Mouse (Mus musculus): Measurements from ENCODE around the gene Rbms1. TPM values are rescaled to one million over a fixed set of nuclear protein-coding genes. Genes with fewer than 3 reads are reported as not detected.

Rbms1 gene
- polyA plus RNA-seq, 1 experiment from 2014 or later = 55.6 TPM

DNA sequence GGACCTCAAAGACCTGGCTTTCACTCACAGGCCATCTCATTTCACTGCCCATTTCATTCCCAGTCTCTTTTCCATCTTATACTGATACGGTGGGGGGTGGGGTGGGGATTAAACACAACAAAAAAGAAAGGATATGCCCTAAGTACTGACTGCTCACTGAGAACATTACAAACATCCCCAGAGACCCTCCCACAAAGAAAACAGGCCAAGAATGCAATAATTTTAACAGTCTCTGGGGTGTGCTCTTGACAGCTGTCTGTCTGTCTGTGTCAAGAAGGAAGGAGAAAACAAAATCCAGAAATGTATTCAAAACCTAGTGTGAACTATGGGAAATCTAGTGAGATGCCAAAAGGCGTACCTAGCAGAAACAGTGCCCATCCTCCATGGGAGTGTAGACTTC lies 86.1 kb downstream of the Rbms1 start:
- Histone ChIP-seq H3K9me3 (ENCODE audit: control insufficient read depth, low read length) (no peaks in the 10 kb centered on the region), H3K27ac (ENCODE audit: low read depth, low read length) (no peak overlapping the region), H3K4me1 (ENCODE audit: control insufficient read depth, insufficient read depth, low read length) (peaks cover 19% of the 10 kb centered on the region; the same call in 1 of the 2 replicates), H3K27me3 (ENCODE audit: control insufficient read depth, insufficient read depth, low read length) (peaks cover 4% of the 10 kb centered on the region; the same call in 1 of the 2 replicates), H3K9ac (replicated peaks; ENCODE audit: low read depth, low read length) (no peak overlapping the region), H3K4me2 (ENCODE audit: low read depth, low read length) (no peak overlapping the region), H3K36me3 (ENCODE audit: control insufficient read depth, insufficient read depth, low read length) (no peaks in the 10 kb centered on the region), H3K4me3 (ENCODE audit: low read depth, low read length) (no peak overlapping the region)
- 64% methylated on average over 2 of the region's 2 CpGs for WGBS
- ATAC-seq (ENCODE audit: low read depth) = no peak

DNA sequence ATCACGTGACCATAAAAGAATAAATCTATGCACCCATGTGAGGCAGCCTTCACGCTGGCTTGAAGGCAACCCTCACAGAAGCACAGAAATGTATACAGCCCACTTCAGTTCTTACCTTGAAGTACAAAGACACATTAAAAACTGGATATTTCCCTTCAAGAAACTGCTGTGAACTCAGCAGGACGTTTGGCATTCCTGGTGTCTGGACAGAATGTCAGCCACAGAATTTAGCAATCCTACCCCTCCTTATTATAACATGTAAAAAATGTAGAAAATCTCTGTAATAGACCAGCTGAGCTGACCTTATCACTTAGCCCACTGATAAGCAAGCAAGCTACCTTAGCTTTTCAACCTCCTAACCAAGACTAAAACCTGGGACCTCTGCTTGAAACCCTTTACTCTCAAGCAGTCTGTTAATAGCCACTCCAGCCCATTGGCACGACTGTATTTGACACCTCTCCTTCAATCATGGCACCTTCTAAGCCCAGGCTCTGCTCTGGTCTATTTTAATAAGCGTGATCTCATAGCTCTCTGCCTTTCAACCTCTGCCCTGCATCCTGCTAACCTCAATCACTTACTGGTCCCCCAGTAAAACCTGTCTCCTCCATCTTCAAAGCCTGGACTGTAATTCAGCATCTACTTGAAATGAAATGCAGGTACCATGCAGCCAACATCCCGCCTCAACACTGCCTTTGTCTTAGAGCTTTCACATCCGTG lies 90.7 kb downstream of the Rbms1 start:
- no peak overlapping the region for H3K27ac ChIP-seq (ENCODE audit: low read depth, low read length)
- H3K4me3 ChIP-seq (ENCODE audit: low read depth, low read length) = no peak overlapping the region
- H3K27me3 ChIP-seq (ENCODE audit: control insufficient read depth, insufficient read depth, low read length) = no peaks in the 10 kb centered on the region
- H3K36me3 ChIP-seq (ENCODE audit: control insufficient read depth, insufficient read depth, low read length) = no peaks in the 10 kb centered on the region
- WGBS = 74% methylated on average over 7 of the region's 7 CpGs
- H3K9ac ChIP-seq (replicated peaks; ENCODE audit: low read depth, low read length) = no peak overlapping the region
- H3K9me3 ChIP-seq (ENCODE audit: control insufficient read depth, low read length) = no peaks in the 10 kb centered on the region
- H3K4me2 ChIP-seq (ENCODE audit: low read depth, low read length) = no peak overlapping the region
- H3K4me1 ChIP-seq (ENCODE audit: control insufficient read depth, insufficient read depth, low read length) = peaks cover 5% of the 10 kb centered on the region; the same call in 1 of the 2 replicates
- ATAC-seq (ENCODE audit: low read depth) = no peak

DNA sequence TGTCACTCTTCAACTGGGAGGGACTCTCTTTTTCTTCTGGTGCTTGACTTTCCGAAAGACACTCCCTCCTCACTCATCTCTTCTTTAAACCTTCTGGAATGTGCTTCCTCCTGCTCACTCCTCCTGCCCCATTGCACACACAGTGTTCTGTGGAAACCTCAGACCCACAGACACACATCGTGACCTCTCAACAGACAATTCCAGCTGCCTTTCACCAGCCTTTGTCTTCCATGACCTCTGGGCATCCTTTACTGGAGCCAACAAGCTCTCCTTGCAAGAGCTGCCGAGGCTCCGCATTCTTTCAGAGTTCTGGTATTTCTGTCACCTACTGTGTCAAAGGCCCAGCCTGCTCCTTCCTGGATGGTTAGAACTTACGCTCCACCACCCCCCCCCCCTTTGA lies 92.0 kb downstream of the Rbms1 start:
- no peak overlapping the region for H3K27ac ChIP-seq (ENCODE audit: low read depth, low read length)
- no peaks in the 10 kb centered on the region for H3K9me3 ChIP-seq (ENCODE audit: control insufficient read depth, low read length)
- no peak for ATAC-seq (ENCODE audit: low read depth)
- WGBS = 32% methylated on average over 5 of the region's 5 CpGs
- no peaks in the 10 kb centered on the region for H3K4me1 ChIP-seq (ENCODE audit: control insufficient read depth, insufficient read depth, low read length)
- H3K27me3 ChIP-seq (ENCODE audit: control insufficient read depth, insufficient read depth, low read length) = no peaks in the 10 kb centered on the region
- no peaks in the 10 kb centered on the region for H3K36me3 ChIP-seq (ENCODE audit: control insufficient read depth, insufficient read depth, low read length)
- no peak overlapping the region for H3K4me3 ChIP-seq (ENCODE audit: low read depth, low read length)
- no peak overlapping the region for H3K4me2 ChIP-seq (ENCODE audit: low read depth, low read length)
- H3K9ac ChIP-seq (replicated peaks; ENCODE audit: low read depth, low read length) = no peak overlapping the region

DNA sequence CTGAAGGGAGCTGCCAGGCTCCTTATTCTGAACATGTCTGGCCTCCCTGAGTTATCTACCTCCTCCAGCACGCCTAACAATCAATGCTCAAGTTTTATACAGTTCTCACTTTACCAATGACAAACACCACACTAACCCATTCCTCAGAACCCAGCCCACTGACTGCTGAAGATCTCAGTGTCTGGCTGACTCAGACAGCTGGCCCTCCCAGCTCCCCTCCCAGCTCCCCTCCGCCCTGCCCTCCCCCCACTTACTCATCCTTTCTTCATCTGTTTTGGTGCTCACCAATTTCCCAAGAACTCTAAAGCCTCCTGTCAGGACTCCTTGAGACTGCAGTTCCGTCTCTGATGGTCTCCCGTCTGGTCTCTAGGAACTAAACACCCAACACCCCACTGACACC lies 92.5 kb downstream of the Rbms1 start:
- Histone ChIP-seq H3K9ac (replicated peaks; ENCODE audit: low read depth, low read length) (no peak overlapping the region), H3K4me2 (ENCODE audit: low read depth, low read length) (no peak overlapping the region), H3K4me3 (ENCODE audit: low read depth, low read length) (no peak overlapping the region), H3K4me1 (ENCODE audit: control insufficient read depth, insufficient read depth, low read length) (no peaks in the 10 kb centered on the region), H3K27me3 (ENCODE audit: control insufficient read depth, insufficient read depth, low read length) (no peaks in the 10 kb centered on the region), H3K9me3 (ENCODE audit: control insufficient read depth, low read length) (no peaks in the 10 kb centered on the region), H3K36me3 (ENCODE audit: control insufficient read depth, insufficient read depth, low read length) (no peaks in the 10 kb centered on the region), H3K27ac (ENCODE audit: low read depth, low read length) (no peak overlapping the region)
- ATAC-seq (ENCODE audit: low read depth) = no peak
- WGBS = 50% methylated on average over 4 of the region's 4 CpGs

DNA sequence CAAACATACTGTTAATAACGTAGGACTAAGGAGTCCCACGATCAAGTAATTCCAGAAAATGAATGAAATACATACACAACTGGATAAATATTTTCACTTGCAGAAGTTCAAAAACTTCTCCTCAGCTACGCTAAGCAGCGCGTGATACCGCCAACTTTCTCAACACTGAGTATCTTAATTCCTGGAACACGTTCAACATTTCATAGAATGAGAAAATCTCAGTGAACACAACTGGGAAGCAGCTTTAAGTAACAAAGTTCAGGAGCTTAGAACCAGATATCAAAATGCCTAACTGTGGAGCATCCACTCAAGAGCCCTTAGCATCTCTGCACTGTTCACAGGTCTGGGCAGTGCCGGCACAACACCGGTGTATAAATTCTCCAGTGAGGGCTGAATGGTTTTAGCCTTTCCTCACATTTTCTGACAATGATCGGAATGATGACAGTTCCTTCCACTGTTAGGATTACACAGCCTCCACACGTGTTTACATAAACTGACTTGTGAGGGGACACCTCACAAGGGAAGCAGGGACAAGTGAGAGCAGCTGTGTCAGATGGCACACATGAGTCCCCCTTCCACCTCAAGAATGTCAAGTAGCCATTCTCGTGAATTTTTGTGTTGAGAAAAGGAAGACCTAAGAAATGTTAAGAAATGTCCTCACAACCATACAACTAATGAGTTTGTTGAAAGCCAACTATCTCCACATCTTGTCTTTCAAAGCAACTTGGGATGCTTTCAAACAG lies 93.8 kb downstream of the Rbms1 start:
- no peak for ATAC-seq (ENCODE audit: low read depth)
- Histone ChIP-seq H3K36me3 (ENCODE audit: control insufficient read depth, insufficient read depth, low read length) (no peaks in the 10 kb centered on the region), H3K27ac (ENCODE audit: low read depth, low read length) (no peak overlapping the region), H3K27me3 (ENCODE audit: control insufficient read depth, insufficient read depth, low read length) (no peaks in the 10 kb centered on the region), H3K9me3 (ENCODE audit: control insufficient read depth, low read length) (no peaks in the 10 kb centered on the region), H3K4me1 (ENCODE audit: control insufficient read depth, insufficient read depth, low read length) (no peaks in the 10 kb centered on the region), H3K9ac (replicated peaks; ENCODE audit: low read depth, low read length) (no peak overlapping the region), H3K4me3 (ENCODE audit: low read depth, low read length) (no peak overlapping the region), H3K4me2 (ENCODE audit: low read depth, low read length) (no peak overlapping the region)
- WGBS = 87% methylated on average over 12 of the region's 12 CpGs

DNA sequence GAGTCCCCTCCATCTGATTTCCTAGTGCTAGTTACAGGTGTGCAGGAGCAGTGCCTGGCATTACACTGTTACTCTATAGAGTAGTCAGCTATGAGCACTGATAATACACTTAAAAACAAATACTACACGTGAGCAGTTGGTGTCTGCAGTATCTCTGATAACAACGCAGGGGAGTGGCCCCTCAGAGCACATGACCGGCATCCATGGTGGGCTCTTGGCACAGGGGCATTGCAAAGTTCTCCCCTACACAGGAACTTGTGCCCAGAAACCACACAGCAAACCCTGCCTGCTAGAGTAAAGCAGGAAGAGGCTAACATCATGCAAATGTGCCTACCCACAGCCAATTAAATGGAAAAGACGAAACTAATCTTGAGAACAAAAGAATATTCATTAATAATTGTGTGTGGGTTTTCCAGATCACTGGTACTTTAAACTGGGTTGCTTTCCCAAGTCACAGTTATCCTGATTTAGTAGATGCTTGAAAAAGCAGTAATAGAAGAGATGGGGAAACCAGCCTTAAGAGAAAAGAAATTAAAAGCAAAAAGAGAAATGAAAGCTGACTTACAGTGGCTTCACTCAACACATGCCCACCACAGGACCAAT lies 94.8 kb downstream of the Rbms1 start:
- Histone ChIP-seq H3K4me2 (ENCODE audit: low read depth, low read length) (no peak overlapping the region), H3K4me1 (ENCODE audit: control insufficient read depth, insufficient read depth, low read length) (0 out of 2 replicates have a peak, but pooled peaks cover 2% of the 10 kb centered on the region), H3K27me3 (ENCODE audit: control insufficient read depth, insufficient read depth, low read length) (no peaks in the 10 kb centered on the region), H3K4me3 (ENCODE audit: low read depth, low read length) (no peak overlapping the region), H3K9me3 (ENCODE audit: control insufficient read depth, low read length) (no peaks in the 10 kb centered on the region), H3K9ac (replicated peaks; ENCODE audit: low read depth, low read length) (no peak overlapping the region), H3K27ac (ENCODE audit: low read depth, low read length) (no peak overlapping the region), H3K36me3 (ENCODE audit: control insufficient read depth, insufficient read depth, low read length) (no peaks in the 10 kb centered on the region)
- WGBS = 87% methylated on average over 4 of the region's 4 CpGs
- no peak for ATAC-seq (ENCODE audit: low read depth)

DNA sequence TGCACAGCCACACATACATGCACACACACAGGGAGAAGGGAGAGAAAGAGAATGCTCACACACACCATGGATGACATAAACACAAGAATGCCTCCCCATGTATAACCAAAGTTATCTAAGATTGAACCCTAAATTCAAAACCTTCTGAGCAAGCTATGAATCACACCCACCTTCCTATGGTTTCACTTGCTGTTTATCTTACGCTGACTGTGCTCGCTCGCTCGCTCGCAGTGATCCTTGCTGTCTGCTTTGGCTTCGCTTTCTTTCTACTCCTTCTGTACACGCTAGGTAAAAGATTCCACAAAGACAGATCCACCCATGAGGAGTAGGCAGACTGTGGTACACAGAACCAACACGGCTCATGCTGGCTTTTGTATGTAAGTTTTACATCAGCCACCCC lies 95.7 kb downstream of the Rbms1 start:
- Histone ChIP-seq H3K4me2 (ENCODE audit: low read depth, low read length) (no peak overlapping the region), H3K27me3 (ENCODE audit: control insufficient read depth, insufficient read depth, low read length) (no peaks in the 10 kb centered on the region), H3K27ac (ENCODE audit: low read depth, low read length) (no peak overlapping the region), H3K4me3 (ENCODE audit: low read depth, low read length) (no peak overlapping the region), H3K9ac (replicated peaks; ENCODE audit: low read depth, low read length) (no peak overlapping the region), H3K36me3 (ENCODE audit: control insufficient read depth, insufficient read depth, low read length) (no peaks in the 10 kb centered on the region), H3K9me3 (ENCODE audit: control insufficient read depth, low read length) (no peaks in the 10 kb centered on the region), H3K4me1 (ENCODE audit: control insufficient read depth, insufficient read depth, low read length) (0 out of 2 replicates have a peak, but pooled peaks cover 2% of the 10 kb centered on the region)
- 97% methylated on average over 8 of the region's 8 CpGs for WGBS
- no peak for ATAC-seq (ENCODE audit: low read depth)

DNA sequence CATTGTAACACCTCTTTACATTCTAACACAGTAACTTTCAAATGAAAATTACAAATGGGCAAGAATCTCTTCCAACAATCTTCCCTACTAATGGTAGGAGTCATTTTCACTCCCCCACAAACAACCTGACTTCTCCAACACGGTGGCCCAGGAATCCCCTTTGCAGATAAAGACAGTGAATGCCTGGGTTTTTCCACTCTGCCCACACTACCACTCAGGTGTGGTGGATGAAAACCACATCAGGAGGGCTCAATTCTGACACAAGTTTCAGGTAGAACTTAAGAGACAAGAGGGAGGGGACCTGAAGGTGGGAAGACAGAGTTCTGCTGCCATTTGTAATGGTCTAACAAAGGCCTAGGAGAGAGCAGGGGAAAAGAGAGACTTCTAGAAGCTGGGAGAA lies 97.1 kb downstream of the Rbms1 start:
- WGBS = 85% methylated on average over 1 of the region's 1 CpGs
- H3K9me3 ChIP-seq (ENCODE audit: control insufficient read depth, low read length) = no peaks in the 10 kb centered on the region
- no peak overlapping the region for H3K4me3 ChIP-seq (ENCODE audit: low read depth, low read length)
- H3K4me2 ChIP-seq (ENCODE audit: low read depth, low read length) = no peak overlapping the region
- H3K27me3 ChIP-seq (ENCODE audit: control insufficient read depth, insufficient read depth, low read length) = no peaks in the 10 kb centered on the region
- ATAC-seq (ENCODE audit: low read depth) = no peak
- no peak overlapping the region for H3K9ac ChIP-seq (replicated peaks; ENCODE audit: low read depth, low read length)
- H3K36me3 ChIP-seq (ENCODE audit: control insufficient read depth, insufficient read depth, low read length) = no peaks in the 10 kb centered on the region
- H3K27ac ChIP-seq (ENCODE audit: low read depth, low read length) = no peak overlapping the region
- H3K4me1 ChIP-seq (ENCODE audit: control insufficient read depth, insufficient read depth, low read length) = 0 out of 2 replicates have a peak, but pooled peaks cover 2% of the 10 kb centered on the region

DNA sequence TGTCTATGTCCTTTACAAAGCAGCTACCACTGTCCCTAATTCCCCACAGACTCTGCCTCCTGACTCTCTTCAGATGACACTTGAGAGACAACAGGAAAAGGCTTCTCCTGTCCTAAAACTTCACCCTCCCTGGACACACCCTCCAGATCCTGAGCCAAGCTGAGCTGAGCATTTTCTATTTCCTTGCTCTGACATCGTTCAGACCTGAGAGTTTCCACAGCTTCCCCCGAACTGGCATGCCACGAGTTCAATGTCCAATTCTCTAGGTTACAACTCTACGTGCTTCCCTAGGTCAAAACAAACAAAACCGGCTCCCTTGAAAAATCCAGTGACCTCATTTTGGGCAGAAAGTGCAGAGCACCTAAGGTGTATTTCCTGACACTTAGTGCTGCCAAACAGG lies 98.0 kb downstream of the Rbms1 start:
- Histone ChIP-seq H3K4me2 (ENCODE audit: low read depth, low read length) (no peak overlapping the region), H3K36me3 (ENCODE audit: control insufficient read depth, insufficient read depth, low read length) (no peaks in the 10 kb centered on the region), H3K9me3 (ENCODE audit: control insufficient read depth, low read length) (no peaks in the 10 kb centered on the region), H3K4me3 (ENCODE audit: low read depth, low read length) (no peak overlapping the region), H3K4me1 (ENCODE audit: control insufficient read depth, insufficient read depth, low read length) (0 out of 2 replicates have a peak, but pooled peaks cover 2% of the 10 kb centered on the region), H3K27ac (ENCODE audit: low read depth, low read length) (no peak overlapping the region), H3K9ac (replicated peaks; ENCODE audit: low read depth, low read length) (no peak overlapping the region), H3K27me3 (ENCODE audit: control insufficient read depth, insufficient read depth, low read length) (no peaks in the 10 kb centered on the region)
- ATAC-seq (ENCODE audit: low read depth) = no peak
- WGBS = 72% methylated on average over 5 of the region's 5 CpGs
